Mouse (Mus musculus): Measurements from ENCODE around the gene Fthl17f.
"Not testable (repeated sequence)": the region's sequence is repeated elsewhere in the genome, so short reads cannot be mapped to it uniquely, and the experiment has no call there.

DNA sequence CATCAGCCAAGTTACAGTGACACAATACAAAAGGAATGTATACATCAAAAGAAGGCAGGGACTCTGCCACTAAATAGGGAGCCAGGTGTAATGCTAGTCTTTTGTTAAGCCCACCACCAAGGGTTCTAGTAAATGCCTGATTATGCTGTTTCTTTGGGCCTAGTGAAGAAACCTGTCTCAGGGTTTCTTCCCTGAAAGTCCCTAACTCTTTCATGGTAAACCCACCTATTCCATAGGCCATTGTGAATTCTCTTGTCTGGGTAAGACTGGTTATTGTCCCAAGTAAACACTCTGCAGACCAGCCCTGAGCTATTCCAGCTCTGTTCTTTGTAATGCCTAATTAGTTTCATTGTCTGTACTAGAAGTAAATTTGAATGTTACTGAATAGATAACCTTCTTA lies 32.3 kb downstream of the Fthl17f start:
- TF ChIP-seq CTCF, EP300 (IDR thresholded peaks at IDR 0.05): not testable (repeated sequence)

Measured in lung, postnatal 0 days (tissue).